Mouse (Mus musculus) testis, adult 2 months (tissue): ENCODE data around the gene Nipa1.

Experiments used
- CTCF ChIP-seq: fragments of 200-500 bp; IDR thresholded peaks from 2 replicates; pipeline ENCODE4 v1.5.1; 2012; ENCODE audit warnings: low read depth, mild to moderate bottlenecking, inconsistent platforms, low read length, moderate library complexity; ENCODE audit not compliant: control insufficient read depth, insufficient read depth, insufficient replicate concordance
- POLR2A ChIP-seq: fragments of 200-500 bp; IDR thresholded peaks from 2 replicates; pipeline ENCODE4 v1.6.1; 2012; ENCODE audit warnings: low read depth, mild to moderate bottlenecking, inconsistent platforms, low read length, moderate library complexity; ENCODE audit not compliant: control insufficient read depth

GRCm38 (mm10) chr7:56015172-56015571 lies 4.6 kb downstream of the Nipa1 start:
- TF ChIP-seq CTCF (no peak), POLR2A (no peak)
